Mouse (Mus musculus): ENCODE measurements at regions not wholly inside any gene's neighbourhood (a gene's known extent, or its start where the extent isn't known, plus 50 kb on each side); places are given as distances from the start of the nearest gene placed in this dataset.
A peak's percentile ranks its signal among the peaks of the same experiment; 100 is the strongest.

DNA sequence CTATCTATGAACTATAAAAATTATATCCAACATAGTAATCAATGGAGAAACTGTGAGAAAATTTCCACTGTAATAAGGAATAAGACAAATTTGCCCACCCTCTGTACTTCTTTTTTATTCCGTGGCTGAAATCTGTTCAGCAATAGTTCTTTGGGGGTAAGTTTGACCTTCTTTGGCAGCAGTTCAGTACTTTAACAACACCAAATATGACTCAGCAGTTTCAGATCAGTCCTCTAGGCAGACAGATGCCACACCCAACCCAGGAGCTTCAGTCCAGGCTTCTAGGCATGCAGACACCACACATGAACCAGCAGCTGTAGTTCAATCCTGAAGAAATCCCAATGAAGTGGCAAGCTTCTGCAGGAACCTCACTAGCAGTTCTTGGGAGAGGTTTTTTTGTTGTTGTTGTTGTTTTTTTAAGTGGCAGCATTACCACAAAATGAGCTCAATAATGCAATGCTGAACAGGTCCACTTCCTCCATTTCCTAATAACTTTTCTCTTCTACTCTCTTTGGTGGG lies 88.6 kb upstream of the Adamts9 start:
- no peak for DNase-seq (ENCODE audit: low spot score in 2 of 2)

DNA sequence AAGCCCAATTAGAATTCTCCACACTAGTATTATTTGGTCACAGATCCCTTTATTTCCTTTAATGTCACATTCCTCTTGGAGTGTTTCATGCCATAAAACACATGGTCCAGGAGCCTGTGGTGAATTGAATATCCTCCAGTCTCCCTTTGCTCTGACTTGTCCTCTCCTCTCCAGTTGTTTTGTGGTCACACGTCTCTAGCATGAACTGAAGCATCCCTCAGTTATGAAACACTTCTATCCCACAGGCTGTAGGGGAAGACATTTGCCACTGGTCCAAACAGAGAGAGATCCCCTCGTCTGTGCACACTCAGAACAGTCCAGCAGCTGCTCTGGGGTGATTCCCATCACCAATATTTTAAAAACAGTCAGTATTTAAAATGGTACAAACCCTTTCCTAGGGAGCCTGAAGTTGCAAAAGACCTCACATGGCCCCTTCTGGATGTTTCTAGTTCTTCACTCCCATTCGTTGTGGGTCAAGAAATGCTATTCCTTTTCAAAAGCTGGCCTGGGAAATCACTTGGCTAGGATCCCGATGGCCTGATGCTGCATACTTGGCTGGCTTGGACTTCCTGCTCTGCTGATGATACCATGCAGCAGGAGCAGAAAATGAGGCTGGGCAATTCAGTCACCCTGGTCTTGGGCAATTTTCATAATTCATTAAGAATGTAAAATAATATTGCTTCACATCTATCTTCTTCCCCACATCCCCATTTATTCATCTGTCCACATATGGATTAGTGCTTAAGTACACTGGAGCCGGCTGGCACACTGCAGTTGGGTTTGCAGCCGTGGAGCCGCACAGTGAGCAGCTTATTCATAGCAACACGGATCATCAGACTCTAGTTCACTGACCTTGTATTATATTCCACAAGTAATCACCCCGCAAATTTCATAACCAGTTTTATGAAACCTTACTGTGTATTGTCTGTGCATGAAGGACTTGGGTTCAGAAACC lies 83.1 kb upstream of the Adamts9 start:
- peak in 1 of 2 experiments; percentile 58 for DNase-seq (ENCODE audit: low spot score in 2 of 2)

DNA sequence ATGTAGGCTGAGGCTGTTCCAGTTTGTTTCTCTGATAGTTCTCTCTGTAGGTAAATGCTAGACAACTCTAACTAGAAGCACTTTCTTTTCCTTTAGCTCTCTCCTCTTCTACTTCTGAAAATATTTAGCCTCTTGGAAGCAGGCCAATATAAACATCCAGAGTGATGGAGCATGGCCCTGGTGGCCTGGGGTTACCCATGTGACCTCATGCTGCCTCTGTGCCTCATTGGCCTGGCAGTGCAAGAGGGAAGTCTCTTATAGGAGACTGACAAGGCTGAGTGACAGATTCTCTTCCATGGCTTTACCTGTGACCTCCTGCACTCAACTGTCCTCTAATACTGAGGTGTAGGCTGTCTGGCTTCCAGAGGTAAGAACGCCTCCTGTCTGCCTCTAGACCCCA lies 71.2 kb upstream of the Adamts9 start:
- DNase-seq (ENCODE audit: low spot score in 2 of 2): no peak

DNA sequence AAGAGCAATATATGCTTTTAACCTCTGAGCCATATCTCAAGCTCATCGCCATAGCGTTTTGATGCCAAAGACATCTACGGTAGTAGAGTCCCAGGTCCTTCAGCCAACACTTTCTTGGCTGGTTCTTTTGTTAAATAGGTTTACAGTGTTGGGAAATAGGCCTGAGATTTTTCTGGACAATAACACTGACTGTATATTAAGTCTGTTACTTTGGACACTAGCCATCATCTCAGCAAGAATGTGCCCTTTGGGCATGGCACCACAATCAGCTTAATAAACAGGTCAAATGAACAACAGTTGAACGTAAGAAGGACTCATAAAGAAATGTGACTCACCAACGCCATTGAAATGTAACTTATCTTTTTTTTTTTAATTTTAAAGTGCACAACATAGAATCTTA lies 68.6 kb upstream of the Adamts9 start:
- no peak for DNase-seq (ENCODE audit: low spot score in 2 of 2)

DNA sequence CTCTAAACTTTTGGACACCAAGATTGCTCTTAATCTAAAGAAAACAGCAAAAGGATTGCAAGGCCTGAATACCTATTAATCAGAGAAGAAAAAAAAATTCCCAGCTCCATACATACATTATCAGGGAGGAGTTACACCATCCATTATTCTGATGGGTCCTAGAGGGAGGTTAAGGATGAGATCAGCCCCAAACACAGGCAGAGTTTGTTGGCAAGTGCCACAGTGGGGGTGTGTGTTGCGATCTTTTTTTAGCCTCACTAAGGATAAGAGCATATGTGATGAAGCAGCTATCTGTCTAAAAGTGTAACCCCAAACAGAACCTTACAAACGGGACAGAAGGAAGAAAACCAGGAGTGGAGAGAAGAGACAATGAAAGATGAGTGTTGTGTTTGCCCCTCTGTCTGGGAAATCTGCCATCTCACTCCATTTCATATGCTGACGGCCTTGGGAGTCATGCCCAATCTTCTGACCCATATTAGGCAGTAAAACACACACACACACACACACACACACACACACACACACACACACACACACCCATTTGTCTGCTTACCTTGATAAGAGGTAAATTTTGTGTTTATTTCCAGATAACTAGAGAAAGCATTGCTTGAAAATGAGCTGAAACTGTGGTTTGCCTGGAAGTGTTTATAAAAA lies 61.4 kb upstream of the Adamts9 start:
- DNase-seq (ENCODE audit: low spot score in 2 of 2): peak in 1 of 2 experiments; percentile 5

DNA sequence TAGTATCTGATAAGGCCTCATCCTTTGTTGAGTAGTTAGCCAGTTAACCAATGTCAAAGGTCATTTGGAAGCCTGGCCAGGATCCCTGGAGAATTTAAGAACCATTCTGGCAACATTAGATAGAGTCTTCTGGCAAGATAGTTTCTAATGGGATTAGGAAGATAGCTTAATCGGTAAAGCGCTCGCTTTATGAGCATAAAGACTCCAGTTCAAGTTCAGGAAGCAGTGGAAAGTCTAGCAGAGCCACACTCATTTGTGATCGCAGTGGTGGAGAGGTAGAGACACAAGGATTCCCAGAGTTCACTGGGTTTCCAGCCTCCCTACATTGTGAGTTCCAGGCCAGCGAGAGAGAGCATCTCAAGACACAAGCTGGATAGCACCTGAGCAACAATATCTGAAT lies 60.5 kb upstream of the Adamts9 start:
- no peak for DNase-seq (ENCODE audit: low spot score in 2 of 2)

DNA sequence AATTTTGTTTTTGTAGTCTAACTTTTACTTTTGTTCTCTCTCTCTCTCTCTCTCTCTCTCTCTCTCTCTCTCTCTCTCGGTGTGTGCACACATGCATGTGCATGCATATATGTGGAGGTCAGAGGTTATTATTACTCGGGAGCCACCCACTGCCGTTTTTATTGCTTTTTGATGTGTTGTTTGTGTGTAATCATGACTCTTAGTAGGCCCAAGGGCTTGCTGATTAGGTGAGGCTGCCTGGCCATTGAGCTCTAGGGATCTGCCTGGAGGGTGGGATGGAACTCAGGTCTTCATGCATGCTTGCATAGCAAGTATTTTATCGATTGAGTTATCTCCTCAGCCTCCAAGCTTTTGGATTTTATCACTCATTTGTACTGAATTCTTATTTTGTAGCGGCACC lies 50.4 kb upstream of the Adamts9 start:
- DNase-seq (ENCODE audit: low spot score in 2 of 2): no peak

Measured in urinary bladder, postnatal 36 days (tissue).